Mouse (Mus musculus): Measurements from ENCODE around the gene Tpst2.

Gene Tpst2

DNA sequence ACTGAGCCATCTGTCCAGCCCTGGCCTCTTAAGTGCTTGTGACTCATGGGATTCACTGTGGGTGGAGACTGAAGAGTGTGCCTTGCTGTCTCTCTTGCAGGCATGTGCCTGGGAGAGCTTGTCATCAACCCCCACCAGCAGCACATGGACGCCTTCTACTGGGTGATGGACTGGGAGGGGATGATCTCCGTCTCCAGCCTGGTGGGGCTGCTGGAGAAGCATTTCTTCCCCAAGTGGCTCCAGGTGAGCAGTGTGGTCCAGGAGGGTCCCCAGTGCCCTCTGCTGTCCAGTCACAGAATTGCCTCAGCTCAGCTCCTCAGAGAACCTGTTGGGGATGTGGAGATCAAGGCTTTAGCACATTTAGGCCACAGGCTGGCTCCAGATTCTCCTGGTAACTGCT lies 59.0 kb downstream of the Tpst2 start:
- DNase-seq (ENCODE audit: low read depth, low spot score), result peak; percentile 44

DNA sequence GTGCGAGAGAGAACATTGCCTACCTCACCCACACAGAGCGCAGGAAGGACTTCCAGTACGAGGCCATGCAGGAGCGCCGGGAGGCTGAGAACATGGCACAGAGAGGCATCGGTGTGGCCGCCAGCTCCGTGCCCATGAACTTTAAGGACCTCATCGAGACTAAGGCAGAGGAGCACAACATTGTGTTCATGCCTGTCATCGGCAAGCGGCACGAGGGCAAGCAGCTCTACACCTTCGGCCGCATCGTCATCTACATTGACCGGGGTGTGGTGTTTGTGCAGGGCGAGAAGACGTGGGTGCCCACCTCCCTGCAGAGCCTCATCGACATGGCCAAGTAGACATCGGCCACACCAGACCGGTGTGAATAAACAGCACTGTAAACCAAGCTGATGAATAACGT lies 60.5 kb downstream of the Tpst2 start:
- no peak for DNase-seq (ENCODE audit: low read depth, low spot score)

DNA sequence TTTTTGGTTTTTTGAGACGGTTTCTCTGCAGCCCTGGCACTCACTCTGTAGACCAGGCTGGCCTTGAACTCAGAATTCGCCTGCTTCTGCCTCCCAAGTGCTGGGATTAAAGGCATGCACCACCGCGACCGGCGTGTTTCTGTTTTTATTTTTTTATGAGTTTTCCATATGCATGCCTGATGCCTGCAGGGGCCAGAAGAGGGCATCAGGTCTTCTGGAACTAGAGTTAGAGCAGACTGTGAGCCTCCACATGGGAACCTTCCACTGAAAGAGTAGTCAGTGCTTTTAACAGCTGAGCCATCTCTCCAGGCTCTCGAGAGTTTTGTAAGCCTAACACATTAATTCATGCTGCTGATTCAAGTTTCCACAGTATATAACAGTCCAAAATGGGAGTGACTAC lies 62.7 kb downstream of the Tpst2 start:
- no peak for DNase-seq (ENCODE audit: low read depth, low spot score)

DNA sequence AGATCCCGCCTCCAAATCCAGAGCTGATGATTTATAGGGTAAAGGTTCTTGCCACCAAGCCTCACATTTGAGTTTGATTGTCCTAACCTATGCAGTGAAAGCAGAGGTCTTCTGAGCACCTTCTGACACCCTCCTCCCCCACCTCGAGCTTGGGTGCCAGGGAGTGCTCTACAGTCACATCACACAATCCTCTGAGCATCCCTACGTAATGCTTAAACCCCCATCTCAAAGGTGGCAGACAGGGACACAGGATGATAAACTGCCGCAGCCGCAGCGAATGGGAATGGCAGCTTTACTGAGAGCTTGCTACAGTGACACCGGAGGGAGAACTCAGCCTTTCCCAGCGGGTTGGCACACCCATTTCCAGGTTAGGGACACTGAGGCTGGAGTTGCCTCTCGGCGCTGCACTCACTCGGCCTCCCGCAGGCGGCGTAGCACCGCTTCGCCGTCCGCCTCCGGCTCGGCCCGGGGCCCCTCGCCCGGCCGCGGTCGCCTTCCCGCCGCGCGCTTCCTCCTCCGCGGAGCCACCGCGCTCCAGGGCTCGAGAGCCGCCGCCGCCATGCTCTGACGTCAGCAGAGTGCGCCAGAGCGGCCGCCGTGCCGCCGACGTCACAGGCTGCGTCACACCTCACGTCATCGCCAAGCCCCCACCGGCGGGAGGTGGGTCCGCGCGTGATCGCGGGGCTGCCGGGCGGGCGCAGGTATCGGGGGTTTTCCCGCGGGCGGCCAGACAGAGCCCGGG lies 66.1 kb downstream of the Tpst2 start, which contains the start of the genes Srrd and Hps4:
TSS of gene Srrd (minus strand) at position 578 of the 742 bp plus-strand sequence.
TSS of gene Hps4 (plus strand) at position 621 of the 742 bp plus-strand sequence.
- DNase-seq (ENCODE audit: low read depth, low spot score), result peak; percentile 89

DNA sequence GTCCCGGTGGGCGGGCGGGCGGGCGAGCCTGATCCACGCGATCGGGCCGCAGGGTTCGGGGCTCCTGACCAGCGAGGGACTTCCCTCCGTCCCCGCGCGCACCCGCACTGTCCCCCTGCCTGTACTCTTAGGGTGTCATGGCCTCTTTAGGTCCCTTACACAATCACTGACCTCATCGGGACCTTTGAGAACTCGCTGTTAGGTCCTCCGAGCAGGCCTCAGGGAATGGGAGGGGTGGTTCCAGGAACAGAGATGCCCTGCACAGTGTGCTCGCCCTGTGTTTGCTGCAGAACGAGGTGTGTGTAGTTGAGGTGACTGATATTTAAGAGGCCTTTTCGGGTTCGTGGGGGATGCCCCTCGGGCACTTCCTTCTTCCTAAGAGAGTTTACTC lies 66.7 kb downstream of the Tpst2 start:
- DNase-seq (ENCODE audit: low read depth, low spot score), result no peak

DNA sequence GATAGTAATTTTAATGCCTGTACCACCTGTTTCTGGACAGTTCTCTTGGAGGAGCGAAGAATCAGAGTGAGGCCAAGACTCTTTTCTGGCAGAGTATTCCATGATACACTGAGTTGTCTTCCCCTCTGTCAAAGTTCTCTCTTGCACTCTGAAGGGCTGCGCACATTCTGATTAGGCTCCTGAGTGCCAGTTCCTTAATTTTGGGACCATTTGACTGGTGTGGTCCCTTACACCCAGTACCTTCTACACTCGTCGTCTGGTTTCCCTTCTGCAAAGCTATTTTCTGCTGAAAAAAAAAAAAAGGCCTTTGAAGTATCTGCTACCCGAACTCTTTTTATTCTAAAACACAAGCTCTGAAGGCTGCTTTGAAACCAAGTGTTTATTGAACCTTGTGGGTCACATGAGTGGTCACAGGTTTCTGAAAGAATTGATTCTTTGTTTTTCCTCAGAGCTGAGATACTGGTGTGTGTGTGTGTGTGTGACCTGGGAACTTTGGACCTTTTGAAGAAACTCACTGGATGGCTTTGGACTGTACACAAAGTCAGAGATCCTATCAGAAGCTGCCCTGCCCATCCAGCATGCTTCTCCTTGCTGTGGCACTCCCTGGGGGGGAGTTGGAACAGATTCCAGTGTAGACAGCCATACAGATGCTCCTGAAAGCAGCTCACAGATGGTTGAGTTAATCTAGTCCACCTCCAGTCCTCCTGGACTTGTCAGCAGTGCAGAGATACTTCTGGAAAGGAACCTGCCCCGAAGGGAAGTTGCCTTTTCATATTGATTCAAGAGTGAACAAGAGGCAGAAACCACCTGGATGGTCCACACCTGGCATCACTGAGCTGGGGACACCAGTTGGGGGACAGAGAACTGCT lies 67.8 kb downstream of the Tpst2 start:
- DNase-seq (ENCODE audit: low read depth, low spot score), result no peak

DNA sequence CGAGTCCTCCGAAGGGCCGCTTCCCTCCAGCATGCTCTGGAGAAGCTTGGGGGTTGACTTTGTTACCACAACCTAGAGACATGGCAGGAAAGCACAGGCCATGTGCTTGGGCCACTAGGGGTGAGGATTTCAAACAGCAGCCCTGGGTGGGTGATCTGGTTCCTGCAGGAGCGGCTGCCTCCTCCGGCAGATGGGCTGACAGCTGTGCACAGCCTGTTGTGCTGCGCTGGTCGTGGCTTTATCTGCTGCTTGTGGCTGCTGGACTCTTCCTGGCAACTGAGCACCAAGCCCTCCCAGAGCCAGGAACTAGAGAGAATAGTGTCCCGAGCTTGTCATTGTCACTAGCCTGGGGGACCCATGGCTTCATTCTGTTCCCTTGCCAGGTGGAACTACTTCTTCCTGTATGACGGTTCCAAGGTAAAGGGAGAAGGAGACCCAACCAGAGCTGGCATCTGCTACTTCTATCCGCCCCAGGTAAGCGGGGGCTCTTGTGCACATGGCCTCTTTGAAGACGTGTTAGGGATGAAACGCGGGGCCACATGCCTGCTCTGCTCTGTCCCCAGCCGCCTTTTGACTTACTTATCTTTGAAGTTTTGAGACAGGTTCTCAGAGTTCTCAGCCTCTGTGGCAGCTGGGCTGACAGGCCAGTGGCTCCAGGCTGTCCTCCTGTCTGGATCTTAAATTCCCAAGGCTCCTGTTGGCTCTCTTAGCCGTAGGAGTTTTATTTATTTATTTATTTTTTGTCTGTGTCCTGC lies 69.9 kb downstream of the Tpst2 start:
- no peak for DNase-seq (ENCODE audit: low read depth, low spot score)

DNA sequence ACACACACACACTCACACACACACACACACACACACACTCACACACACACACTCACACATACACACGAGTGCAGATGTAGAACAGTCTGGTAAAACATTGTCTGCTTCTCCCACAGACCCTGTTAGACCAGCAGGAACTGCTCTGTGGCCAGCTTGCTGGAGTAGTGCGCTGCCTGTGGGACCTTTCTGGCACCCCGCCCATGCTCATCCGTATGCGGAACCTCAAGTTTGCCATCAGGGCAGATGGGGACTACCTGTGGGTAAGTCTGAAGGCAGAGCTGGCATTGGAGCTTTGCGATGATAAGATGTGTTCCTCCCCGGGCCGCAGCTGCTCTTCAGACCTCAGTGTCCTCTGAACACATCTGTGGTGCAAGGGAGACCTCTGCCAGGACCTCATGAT lies 72.7 kb downstream of the Tpst2 start:
- no peak for DNase-seq (ENCODE audit: low read depth, low spot score)

DNA sequence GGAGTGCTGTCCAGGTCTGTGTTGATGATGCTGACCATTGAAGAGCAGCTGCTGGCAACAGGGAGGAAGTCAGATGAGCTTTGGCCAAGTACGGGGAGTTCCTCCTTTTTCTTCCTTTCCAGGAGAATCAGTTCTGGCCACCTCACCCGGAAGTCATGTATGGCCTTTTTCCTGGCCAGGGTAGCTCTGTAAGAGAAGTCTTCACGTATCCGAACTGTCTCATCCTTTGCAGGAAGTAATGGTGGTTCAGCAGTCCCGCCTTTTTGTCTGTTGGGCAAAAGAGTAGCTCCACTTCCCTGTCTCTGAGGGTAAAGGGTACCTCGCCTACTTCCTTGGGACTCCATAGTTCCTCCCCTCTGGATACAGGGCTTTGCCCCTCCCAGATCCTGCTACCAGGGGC lies 79.0 kb downstream of the Tpst2 start:
- no peak for DNase-seq (ENCODE audit: low read depth, low spot score)

DNA sequence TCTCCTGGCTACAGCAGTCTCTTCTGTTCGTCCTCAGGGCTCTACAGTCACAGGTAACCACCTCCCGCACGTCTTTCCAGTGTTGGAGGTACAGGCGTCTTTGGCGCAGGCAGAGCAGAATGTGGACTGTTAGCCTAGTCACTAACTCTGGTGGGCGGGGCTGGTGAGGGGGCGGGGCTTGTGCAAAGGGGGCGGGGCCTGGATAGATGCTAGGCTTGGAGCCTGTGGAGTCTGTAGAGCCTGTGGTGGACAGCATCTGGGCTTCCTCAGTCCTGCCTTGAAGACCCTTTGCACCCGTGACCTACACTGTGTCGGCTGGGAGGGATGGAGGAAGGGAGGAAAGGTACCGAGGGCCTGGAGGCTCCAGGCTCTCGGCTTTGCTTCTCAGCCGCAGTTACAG lies 79.4 kb downstream of the Tpst2 start, which contains the start of gene Gm6583:
TSS of gene Gm6583 (minus strand) at position 124 of the 400 bp plus-strand sequence.
- DNase-seq (ENCODE audit: low read depth, low spot score), result no peak

DNA sequence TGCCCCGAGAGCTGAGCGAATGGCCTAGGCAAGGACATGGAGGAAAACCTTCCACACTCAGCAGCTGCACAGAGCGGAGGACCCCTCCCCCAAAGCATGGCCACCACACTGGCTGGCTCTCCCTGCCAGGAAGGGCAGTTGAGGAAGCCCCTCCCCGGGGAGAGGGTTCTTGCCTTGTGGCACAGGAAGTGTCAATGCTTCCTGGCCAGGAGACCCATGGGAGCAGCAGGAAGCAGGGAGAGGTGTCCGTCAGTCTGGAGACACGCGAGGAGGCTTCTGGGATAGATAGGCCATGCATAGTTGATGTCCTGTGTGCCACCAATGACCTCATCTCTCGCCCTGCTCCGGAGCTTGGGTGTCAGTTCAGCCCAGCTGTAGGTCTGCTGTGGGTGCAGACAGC lies 79.8 kb downstream of the Tpst2 start:
- no peak for DNase-seq (ENCODE audit: low read depth, low spot score)

DNA sequence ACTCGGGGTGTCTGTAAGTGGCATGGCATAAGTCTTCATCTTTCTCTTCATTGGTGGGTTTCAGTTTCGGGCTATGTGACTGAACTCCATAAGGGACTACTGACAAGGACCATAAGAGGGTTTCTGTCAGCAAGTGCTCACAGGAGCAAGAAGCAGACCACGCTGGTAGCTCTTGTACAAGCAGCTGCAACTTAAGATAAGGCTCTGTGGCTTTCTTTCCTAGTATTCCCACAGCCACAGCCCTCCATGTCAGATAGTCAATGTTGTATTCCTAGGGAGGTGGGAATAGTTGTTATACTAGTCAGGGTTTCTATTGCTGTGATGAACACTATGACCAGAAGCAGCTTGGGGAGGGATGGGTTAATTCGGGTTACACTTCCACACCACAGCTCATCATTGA lies 83.0 kb downstream of the Tpst2 start:
- no peak for DNase-seq (ENCODE audit: low read depth, low spot score)

DNA sequence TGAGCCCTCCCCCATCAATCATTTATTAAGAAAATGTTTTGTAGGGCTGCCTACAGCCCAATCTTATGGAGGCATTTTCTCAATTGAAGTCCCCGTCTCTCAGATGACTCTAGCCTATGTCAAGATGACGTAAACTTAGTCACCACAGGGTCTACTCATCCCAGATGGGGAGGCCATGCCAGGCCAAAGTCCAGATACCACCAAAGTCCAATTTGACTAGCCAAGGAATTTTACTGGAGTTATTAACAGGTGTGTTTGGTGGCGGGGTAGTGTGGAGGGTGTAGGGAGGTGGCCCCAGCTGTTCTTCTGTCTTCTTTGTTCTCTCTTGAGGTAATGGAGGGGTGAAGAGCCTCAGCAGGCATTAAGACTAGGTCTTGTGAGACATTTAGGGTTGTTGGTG lies 83.6 kb downstream of the Tpst2 start:
- DNase-seq (ENCODE audit: low read depth, low spot score), result no peak

DNA sequence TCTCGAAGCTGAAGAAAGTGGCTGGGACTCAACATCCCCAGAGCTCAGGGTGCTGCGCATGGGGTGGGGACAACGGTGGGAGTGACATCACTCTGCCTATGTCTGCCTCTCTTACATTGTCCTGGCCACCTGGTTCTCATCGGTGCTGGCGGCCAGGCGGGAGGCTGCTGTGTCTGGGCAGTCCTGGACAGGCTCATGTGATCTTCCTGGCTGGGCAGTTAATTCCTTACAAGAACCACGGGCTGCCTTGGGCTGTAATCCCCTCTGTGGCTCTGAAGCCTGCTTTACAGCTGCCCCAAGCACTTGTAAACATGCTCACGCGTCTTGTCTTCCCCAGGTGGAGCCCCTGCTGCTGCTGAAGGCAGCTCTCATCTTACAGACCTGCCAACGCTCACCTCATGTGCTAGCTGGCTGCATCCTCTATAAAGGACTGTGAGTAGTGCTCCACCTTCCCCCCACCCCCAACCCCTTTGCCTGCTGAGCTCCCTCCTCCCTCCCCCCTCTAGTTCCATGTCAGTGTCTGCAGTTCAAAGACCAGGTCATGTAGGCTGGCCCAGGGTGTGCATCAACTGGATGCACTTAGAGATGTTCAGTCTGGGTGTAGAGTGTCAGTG lies 87.8 kb downstream of the Tpst2 start:
- DNase-seq (ENCODE audit: low read depth, low spot score), result no peak
